Mouse (Mus musculus) midbrain, embryonic 12.5 days (tissue): ENCODE measurements around the gene Hist2h2bb. TPM values are rescaled to one million over a fixed set of nuclear protein-coding genes. Genes with fewer than 3 reads are reported as not detected.
"Not testable (repeated sequence)": the region's sequence is repeated elsewhere in the genome, so short reads cannot be mapped to it uniquely, and the experiment has no call there.

Experiments used
- ATAC-seq: fragments of 200-750 bp; cut with Nextera tagmentation; 2 replicates; pipeline ENCODE4 v1.8.0; 2017; ENCODE audit warnings: low read depth, moderate TSS enrichment, moderate library complexity; ENCODE audit not compliant: low FRiP score
- H3K27ac ChIP-seq: fragments of 300-500 bp; sonication (generic); replicated peaks from 2 replicates; pipeline ENCODE4 v1.5.1; 2016; ENCODE audit warnings: mild to moderate bottlenecking
- H3K27me3 ChIP-seq: fragments of 300-500 bp; sonication (generic); 2 replicates; pipeline ENCODE4 v1.6.1; 2016; ENCODE audit warnings: mild to moderate bottlenecking
- H3K36me3 ChIP-seq: fragments of 300-500 bp; sonication (generic); 2 replicates; pipeline ENCODE4 v1.6.1; 2016
- H3K4me1 ChIP-seq: fragments of 300-500 bp; sonication (generic); 2 replicates; pipeline ENCODE4 v1.6.1; 2016
- H3K4me2 ChIP-seq: fragments of 300-500 bp; sonication (generic); replicated peaks from 2 replicates; pipeline ENCODE4 v1.6.1; 2016; ENCODE audit warnings: mild to moderate bottlenecking, moderate library complexity
- H3K4me3 ChIP-seq: fragments of 300-500 bp; sonication (generic); 2 replicates; pipeline ENCODE4 v1.5.1; 2016; ENCODE audit warnings: mild to moderate bottlenecking
- H3K9ac ChIP-seq: fragments of 300-500 bp; sonication (generic); replicated peaks from 2 replicates; pipeline ENCODE4 v1.6.1; 2016; ENCODE audit warnings: mild to moderate bottlenecking, moderate library complexity
- H3K9me3 ChIP-seq: fragments of 300-500 bp; sonication (generic); 2 replicates; pipeline ENCODE4 v1.6.1; 2016; ENCODE audit warnings: mild to moderate bottlenecking
- WGBS: fragments of 180-500 bp; shearing (Covaris S2); methylation state at CpG from one replicate; pipeline ENCODE4 v1.1.7; 2016; 5-methylcytosine and 5-hydroxymethylcytosine counted together
- polyA plus RNA-seq: library from polyadenylated mRNA; unstranded; fragments of >200 nt; fragmentation: Nextera tagmentation; extraction: Ambion mirVana; gene quantifications from 2 replicates; pipeline ENCODE4 v1.2.1, GENCODE M21; 2016

Gene Hist2h2bb
- polyA plus RNA-seq, result 18.3 and 20.1 TPM in 2 replicates

DNA sequence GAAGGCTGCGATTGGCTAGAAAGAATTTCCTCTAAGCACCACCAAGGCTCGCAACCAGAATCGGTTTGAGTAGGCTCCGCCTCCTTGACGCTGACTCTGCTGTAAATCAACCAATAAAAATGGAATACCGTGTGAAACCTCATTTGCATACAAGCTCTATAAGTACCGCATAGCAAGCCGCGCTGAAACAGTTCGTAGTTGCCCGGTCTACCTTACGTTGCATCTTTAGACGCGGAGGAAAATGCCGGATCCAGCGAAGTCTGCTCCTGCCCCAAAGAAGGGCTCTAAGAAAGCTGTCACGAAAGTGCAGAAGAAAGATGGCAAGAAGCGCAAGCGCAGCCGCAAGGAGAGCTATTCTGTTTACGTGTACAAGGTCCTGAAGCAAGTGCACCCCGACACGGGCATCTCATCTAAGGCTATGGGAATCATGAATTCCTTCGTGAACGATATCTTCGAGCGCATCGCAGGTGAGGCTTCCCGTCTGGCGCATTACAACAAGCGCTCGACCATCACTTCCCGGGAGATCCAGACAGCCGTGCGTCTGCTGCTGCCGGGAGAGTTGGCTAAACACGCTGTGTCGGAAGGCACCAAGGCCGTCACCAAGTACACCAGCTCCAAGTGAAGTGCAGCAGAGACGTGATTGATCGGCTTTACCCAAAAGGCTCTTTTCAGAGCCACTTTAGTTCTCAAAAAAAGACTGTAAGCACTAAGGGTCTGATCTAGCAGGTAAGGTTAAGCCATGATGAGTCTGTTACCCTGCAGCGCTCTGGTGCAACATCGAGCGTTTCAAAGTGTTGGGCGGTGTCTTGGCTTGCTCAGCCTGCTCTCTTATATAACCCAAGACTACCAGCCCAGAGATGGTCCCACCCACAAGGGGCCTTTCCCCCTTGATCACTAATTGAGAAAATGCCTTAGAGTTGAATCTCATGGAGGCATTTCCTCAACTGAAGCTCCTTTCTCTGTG lies at the start of gene Hist2h2bb:
Gene Hist2h2bb, plus strand, starts transcription at position 242 of the 964 bp plus-strand sequence.
- Histone ChIP-seq H3K36me3 (no peaks in the 10 kb centered on the region), H3K9me3 (no peaks in the 10 kb centered on the region), H3K9ac (peak within 1 kb of the TSS; percentile 77), H3K27me3 (no peaks in the 10 kb centered on the region), H3K4me3 (peak within 1 kb of the TSS; percentile 55), H3K4me2 (peak within 1 kb of the TSS; percentile 80), H3K4me1 (peaks cover 11% of the 10 kb centered on the region), H3K27ac (peak within 1 kb of the TSS; percentile 96)
- under 1% methylated on average over 45 of the region's 45 CpGs for WGBS
- peak; percentile 96 for ATAC-seq

DNA sequence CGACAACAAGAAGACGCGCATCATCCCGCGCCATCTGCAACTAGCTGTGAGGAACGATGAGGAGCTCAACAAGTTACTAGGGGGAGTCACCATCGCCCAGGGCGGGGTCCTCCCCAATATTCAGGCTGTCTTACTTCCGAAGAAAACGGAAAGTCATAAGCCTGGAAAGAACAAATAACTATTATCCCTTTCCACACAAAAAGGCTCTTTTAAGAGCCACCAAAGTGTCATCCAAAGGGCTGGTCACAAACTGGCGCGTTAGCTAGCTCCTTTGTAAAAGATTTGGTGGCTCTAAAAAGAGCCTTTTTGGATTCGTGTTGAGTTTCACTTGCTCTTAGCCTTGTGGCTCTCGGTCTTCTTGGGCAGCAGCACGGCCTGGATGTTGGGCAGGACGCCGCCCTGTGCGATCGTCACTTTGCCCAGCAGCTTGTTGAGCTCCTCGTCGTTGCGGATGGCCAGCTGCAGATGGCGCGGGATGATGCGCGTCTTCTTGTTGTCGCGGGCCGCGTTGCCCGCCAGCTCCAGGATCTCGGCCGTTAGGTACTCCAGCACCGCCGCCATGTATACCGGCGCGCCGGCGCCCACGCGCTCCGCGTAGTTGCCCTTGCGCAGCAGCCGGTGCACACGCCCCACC lies 49.3 kb upstream of the Hist2h2bb start:
- H3K27ac ChIP-seq, result peak overlapping the region; percentile 98
- not testable (repeated sequence) for H3K9me3 ChIP-seq, H3K36me3 ChIP-seq, H3K27me3 ChIP-seq
- peak overlapping the region; percentile 84 for H3K9ac ChIP-seq
- H3K4me1 ChIP-seq, result peaks cover 36% of the 10 kb centered on the region
- ATAC-seq, result peak; percentile 20; the same call in 1 of the 2 replicates
- peak overlapping the region; percentile 61 for H3K4me3 ChIP-seq
- peak overlapping the region; percentile 79 for H3K4me2 ChIP-seq
- under 1% methylated on average over 35 of the region's 47 CpGs for WGBS

GRCm38 (mm10) chr3:96220765-96221639 lies 48.5 kb upstream of the Hist2h2bb start, which contains the start of the genes Hist2h2ac and Hist2h2be:
Gene Hist2h2ac, minus strand, starts transcription at chr3:96220880.
Gene Hist2h2be, plus strand, starts transcription at chr3:96221119.
- Histone ChIP-seq H3K9ac (peak within 1 kb of the TSS; percentile 84), H3K27ac (peak within 1 kb of the TSS; percentile 98), H3K4me2 (peak within 1 kb of the TSS; percentile 79), H3K9me3 (no peaks in the 10 kb centered on the region), H3K4me3 (peak within 1 kb of the TSS; percentile 61), H3K4me1 (peaks cover 42% of the 10 kb centered on the region), H3K27me3 (no peaks in the 10 kb centered on the region), H3K36me3 (no peaks in the 10 kb centered on the region)
- peak; percentile 82 for ATAC-seq
- under 1% methylated on average over 43 of the region's 43 CpGs for WGBS

DNA sequence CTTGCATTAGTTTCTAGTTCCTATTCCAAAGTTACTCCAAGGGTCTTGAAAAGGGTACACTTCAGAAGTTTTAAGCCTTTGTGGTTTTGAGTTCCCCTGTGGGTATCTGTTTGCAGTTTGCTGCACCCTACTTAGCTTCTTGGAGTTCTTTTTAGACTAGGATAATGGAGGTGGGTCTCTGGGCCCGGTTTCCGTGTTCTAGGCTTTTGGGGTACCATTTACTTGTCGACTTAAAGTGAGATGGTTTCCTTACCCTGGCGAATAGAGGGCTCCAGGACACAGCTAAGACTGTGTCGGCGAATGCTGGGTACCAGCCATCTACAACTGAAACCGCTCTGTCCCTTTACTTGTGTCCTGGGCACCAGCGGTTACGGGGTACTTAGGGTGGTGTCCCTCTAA lies 47.9 kb upstream of the Hist2h2bb start:
- no peaks in the 10 kb centered on the region for H3K27me3 ChIP-seq
- H3K4me2 ChIP-seq, result peak overlapping the region; percentile 79
- H3K4me3 ChIP-seq, result peak overlapping the region; percentile 61
- no peaks in the 10 kb centered on the region for H3K9me3 ChIP-seq
- no peaks in the 10 kb centered on the region for H3K36me3 ChIP-seq
- WGBS, result 15% methylated on average over 9 of the region's 9 CpGs
- ATAC-seq, result no peak
- H3K9ac ChIP-seq, result peak overlapping the region; percentile 84
- H3K27ac ChIP-seq, result peak overlapping the region; percentile 98
- peaks cover 46% of the 10 kb centered on the region for H3K4me1 ChIP-seq

- Histone ChIP-seq H3K9me3 (no peaks in the 10 kb centered on the region), H3K27me3 (no peaks in the 10 kb centered on the region), H3K4me2 (peak overlapping the region; percentile 79), H3K4me1 (peaks cover 46% of the 10 kb centered on the region), H3K9ac (peak overlapping the region; percentile 84; the same call in 1 of the 2 replicates), H3K36me3 (no peaks in the 10 kb centered on the region), H3K4me3 (no peak overlapping the region), H3K27ac (no peak overlapping the region)
- 89% methylated on average over 4 of the region's 4 CpGs for WGBS
- ATAC-seq, result no peak
Measured at GRCm38 (mm10) chr3:96222774-96223173, 46.8 kb upstream of the Hist2h2bb start.

- H3K27ac ChIP-seq, result no peak overlapping the region
- H3K36me3 ChIP-seq, result no peaks in the 10 kb centered on the region
- H3K4me2 ChIP-seq, result no peak overlapping the region
- H3K9ac ChIP-seq, result no peak overlapping the region
- no peak overlapping the region for H3K4me3 ChIP-seq
- no peak for ATAC-seq
- whole genome bisulfite sequencing, result 15% methylated on average over 2 of the region's 2 CpGs
- peaks cover 41% of the 10 kb centered on the region for H3K4me1 ChIP-seq
- H3K9me3 ChIP-seq, result no peaks in the 10 kb centered on the region
- H3K27me3 ChIP-seq, result no peaks in the 10 kb centered on the region
Measured at GRCm38 (mm10) chr3:96225421-96225820, 44.1 kb upstream of the Hist2h2bb start.

DNA sequence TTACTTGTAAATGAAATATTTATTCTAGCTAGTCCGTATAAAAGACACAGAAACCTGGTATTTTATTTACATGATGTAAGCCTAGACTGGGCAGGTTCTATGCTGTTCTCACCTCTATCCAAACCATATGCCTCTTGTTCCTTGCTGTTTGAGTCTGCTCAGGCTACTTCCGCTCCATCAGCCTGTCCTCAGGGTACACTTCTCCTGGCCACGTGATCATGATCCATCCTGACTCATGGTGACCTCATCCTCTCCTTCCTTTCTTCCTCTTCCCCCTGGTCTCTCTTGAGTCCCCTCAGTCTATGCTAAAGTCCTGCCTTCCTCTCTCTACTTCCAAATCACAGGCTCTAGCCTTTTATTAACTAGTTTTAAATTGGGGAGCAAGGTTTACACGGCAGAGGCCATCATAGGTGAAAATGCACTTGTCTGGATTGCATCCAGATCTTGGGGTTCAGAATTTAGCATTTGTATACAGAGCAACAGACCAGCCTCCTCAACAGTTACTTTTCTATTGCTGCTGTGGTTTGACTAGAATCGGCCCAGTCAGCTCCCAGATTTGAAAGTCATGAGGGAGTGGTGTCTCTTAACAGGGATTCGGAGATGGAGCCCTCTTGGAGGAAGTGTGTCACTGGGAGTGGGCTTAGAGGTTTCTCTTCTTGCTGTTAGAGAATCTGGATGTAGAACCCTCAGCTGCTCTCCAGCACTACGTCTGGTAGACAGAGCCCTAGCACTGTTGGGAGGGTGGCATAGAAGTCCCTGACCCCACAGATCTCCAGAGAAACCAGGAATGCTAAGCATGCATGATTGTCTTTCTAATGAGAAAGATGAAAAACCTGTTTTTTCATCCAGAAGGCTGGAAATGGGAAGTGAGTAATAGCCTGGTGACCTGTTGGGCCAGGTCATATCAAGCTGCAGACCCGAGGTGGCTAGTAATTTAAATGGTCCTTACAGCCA lies 42.6 kb upstream of the Hist2h2bb start:
- Histone ChIP-seq H3K9me3 (no peaks in the 10 kb centered on the region), H3K4me1 (peaks cover 30% of the 10 kb centered on the region), H3K4me2 (no peak overlapping the region), H3K9ac (no peak overlapping the region), H3K4me3 (no peak overlapping the region), H3K36me3 (no peaks in the 10 kb centered on the region), H3K27me3 (no peaks in the 10 kb centered on the region), H3K27ac (no peak overlapping the region)
- WGBS, result 68% methylated on average over 8 of the region's 8 CpGs
- ATAC-seq, result no peak

DNA sequence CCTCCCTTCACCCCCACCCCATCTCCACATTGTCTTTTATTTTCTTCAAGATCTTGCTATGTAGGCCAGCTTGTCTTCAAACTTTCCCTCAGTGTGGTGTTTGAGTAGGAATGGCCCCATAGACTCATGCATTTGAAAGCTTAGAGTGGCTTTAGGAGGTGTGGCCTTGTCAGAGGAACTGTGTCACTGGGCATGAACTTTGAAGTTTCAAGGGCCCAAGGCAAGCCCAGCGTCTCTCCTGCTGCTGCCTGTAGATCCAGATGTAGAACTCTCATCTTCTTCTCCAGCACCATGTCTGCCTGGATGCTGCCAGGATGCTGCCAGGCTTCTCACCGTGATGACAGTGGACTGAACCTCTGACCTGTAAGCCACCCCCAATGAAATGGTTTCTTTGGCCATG lies 40.7 kb upstream of the Hist2h2bb start:
- Histone ChIP-seq H3K4me3 (no peak overlapping the region), H3K36me3 (no peaks in the 10 kb centered on the region), H3K27ac (no peak overlapping the region), H3K9ac (no peak overlapping the region), H3K4me2 (no peak overlapping the region), H3K4me1 (peaks cover 19% of the 10 kb centered on the region; the same call in 1 of the 2 replicates), H3K27me3 (no peaks in the 10 kb centered on the region), H3K9me3 (no peaks in the 10 kb centered on the region)
- no peak for ATAC-seq
- 66% methylated on average over 2 of the region's 2 CpGs for WGBS

DNA sequence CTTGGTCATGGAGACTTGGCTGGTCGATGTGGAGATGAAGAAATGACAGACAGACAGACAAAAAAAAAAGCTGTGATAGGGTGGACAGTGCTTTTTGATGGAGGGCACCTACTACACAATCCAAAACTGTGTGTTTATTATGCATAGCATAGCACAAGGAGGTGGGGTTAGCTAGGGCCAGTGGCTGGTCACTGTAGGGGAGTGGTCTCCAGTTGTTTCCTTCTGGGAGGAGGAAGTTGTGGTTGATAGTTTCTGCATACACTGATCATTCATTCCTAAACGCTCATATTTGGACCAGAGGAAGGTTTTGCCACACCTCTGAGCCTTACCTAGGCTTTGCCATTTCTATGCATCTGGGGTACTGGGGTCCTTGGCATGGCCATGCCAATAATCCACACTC lies 39.1 kb upstream of the Hist2h2bb start:
- no peaks in the 10 kb centered on the region for H3K9me3 ChIP-seq
- no peaks in the 10 kb centered on the region for H3K36me3 ChIP-seq
- H3K27ac ChIP-seq, result no peak overlapping the region
- H3K9ac ChIP-seq, result no peak overlapping the region
- 71% methylated on average over 2 of the region's 2 CpGs for whole genome bisulfite sequencing
- no peak overlapping the region for H3K4me3 ChIP-seq
- H3K27me3 ChIP-seq, result no peaks in the 10 kb centered on the region
- H3K4me2 ChIP-seq, result no peak overlapping the region
- no peak for ATAC-seq
- peaks cover 9% of the 10 kb centered on the region; the same call in 1 of the 2 replicates for H3K4me1 ChIP-seq

DNA sequence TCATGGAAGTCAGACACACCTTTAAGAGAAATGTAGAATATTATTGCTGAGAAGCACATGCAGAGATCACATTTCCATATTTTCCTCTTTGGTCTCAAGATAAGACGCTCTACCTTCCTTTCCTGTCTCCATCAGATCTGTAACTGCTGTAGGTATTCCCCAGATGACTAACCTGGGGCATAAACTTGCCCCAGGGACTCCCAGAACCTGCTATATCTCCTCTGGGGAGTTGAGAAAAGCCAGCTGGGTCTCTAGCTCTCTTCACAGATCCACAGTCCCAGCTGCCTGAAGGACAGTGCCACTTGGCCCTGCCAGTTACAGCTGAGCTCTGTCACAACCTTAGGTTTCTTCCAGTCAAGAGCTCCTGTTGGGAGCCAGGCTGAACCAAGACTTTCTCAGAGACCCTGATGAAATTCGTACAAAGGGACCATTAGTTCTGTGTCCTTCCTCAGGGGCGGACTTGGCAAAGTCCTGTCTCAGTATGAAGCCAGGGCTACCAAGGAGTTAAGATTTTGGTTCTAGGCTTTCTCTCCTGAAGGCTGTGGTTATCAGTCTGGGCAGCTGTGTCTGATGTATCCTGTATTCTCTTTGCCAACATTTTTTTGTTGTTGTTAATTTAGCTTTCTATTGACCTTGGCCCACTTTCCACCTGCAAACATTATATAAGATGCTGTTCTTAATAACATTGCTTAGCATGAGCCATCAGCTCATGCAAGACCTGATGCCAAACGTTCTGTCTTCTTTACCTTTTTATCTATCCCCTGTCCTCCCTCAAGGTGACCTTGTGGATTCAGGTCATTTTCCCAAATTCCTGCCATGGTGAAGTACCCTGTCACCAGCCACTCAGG lies 38.4 kb upstream of the Hist2h2bb start:
- H3K4me2 ChIP-seq, result no peak overlapping the region
- no peak for ATAC-seq
- no peak overlapping the region for H3K27ac ChIP-seq
- no peak overlapping the region for H3K9ac ChIP-seq
- H3K4me1 ChIP-seq, result 0 out of 2 replicates have a peak, but pooled peaks cover 3% of the 10 kb centered on the region
- H3K4me3 ChIP-seq, result no peak overlapping the region
- H3K9me3 ChIP-seq, result no peaks in the 10 kb centered on the region
- WGBS, result 74% methylated on average over 4 of the region's 4 CpGs
- H3K36me3 ChIP-seq, result no peaks in the 10 kb centered on the region
- H3K27me3 ChIP-seq, result no peaks in the 10 kb centered on the region
